Mouse (Mus musculus) gastrocnemius, postnatal 10 days (tissue): ENCODE data around the gene Pip4k2c. TPM values are rescaled to one million over a fixed set of nuclear protein-coding genes. Genes with fewer than 3 reads are reported as not detected.

ENCODE experiments used
- total RNA-seq, 2 experiments: library from RNA; stranded (reverse); gene quantifications; 2 replicates each; pipeline ENCODE4 v1.2.3; 2021

Pip4k2c gene
- total RNA-seq, 2 experiments from 2014 or later: 8.5 to 9.6 TPM

Other genes with a start within 250 kb of the Pip4k2c start
- gene Ctdsp2, start 232.9 kb downstream of the Pip4k2c start, total RNA-seq: 100 to 1,000 TPM; 135 to 155 TPM
- gene Avil, start 210.9 kb downstream of the Pip4k2c start, total RNA-seq: under 1 TPM; 0.33 to 0.95 TPM
- 10 to 100 TPM; 23.5 to 29.5 TPM for gene Tsfm, start 180.7 kb downstream of the Pip4k2c start, total RNA-seq
- 10 to 100 TPM; 14.7 to 18.9 TPM for gene Mettl1, start 170.2 kb downstream of the Pip4k2c start, total RNA-seq
- under 1 TPM; 0.21 to 0.84 TPM for gene Eef1akmt3, start 170.1 kb downstream of the Pip4k2c start, total RNA-seq
- gene Cyp27b1, start 163.3 kb downstream of the Pip4k2c start, total RNA-seq: under 1 TPM; 0.45 to 0.49 TPM
- 1 to 10 TPM; 1.1 to 2.0 TPM for gene March9, start 151.4 kb downstream of the Pip4k2c start, total RNA-seq
- gene Cdk4, start 148.1 kb downstream of the Pip4k2c start, total RNA-seq: 100 to 1,000 TPM; 122 to 147 TPM
- 10 to 100 TPM; 29.7 to 32.0 TPM for gene Tspan31, start 141.3 kb downstream of the Pip4k2c start, total RNA-seq
- gene Agap2, start 136.3 kb downstream of the Pip4k2c start, total RNA-seq: 1 to 10 TPM; 2.7 to 3.4 TPM
- gene Os9, start 90.5 kb downstream of the Pip4k2c start, total RNA-seq: 10 to 100 TPM; 29.4 to 33.9 TPM
- gene B4galnt1, start 46.4 kb downstream of the Pip4k2c start, total RNA-seq: 1 to 10 TPM; 1.6 to 3.3 TPM
- 1 to 10 TPM; 3.0 to 6.1 TPM for gene Slc26a10, start 30.9 kb downstream of the Pip4k2c start, total RNA-seq
- 10 to 100 TPM; 16.2 to 26.2 TPM for gene Arhgef25, start 21.5 kb downstream of the Pip4k2c start, total RNA-seq
- gene Dtx3, start 15.9 kb downstream of the Pip4k2c start, total RNA-seq: 10 to 100 TPM; 28.8 to 37.6 TPM
- gene Kif5a, start 51.8 kb upstream of the Pip4k2c start, total RNA-seq: 1 to 10 TPM; 1.1 to 1.6 TPM
- 100 to 1,000 TPM; 117 to 120 TPM for gene Dctn2, start 54.8 kb upstream of the Pip4k2c start, total RNA-seq
- gene Mbd6, start 77.4 kb upstream of the Pip4k2c start, total RNA-seq: 10 to 100 TPM; 18.7 to 28.9 TPM
- gene Mars, start 100.2 kb upstream of the Pip4k2c start, total RNA-seq: 10 to 100 TPM; 44.5 to 54.8 TPM
- 1 to 10 TPM; 1.1 to 2.3 TPM for gene Arhgap9, start 110.4 kb upstream of the Pip4k2c start, total RNA-seq
- gene Gli1, start 130.4 kb upstream of the Pip4k2c start, total RNA-seq: 1 to 10 TPM; 3.3 to 6.8 TPM
- not detected for gene Inhbe, start 142.8 kb upstream of the Pip4k2c start, total RNA-seq
- gene Inhbc, start 158.8 kb upstream of the Pip4k2c start, total RNA-seq: not detected
- gene R3hdm2, start 168.7 kb upstream of the Pip4k2c start, total RNA-seq: 10 to 100 TPM; 92.6 to 93.1 TPM